Mouse (Mus musculus) Patski (cell line): ENCODE measurements around the gene Lcn3. TPM values are rescaled to one million over a fixed set of nuclear protein-coding genes. Genes with fewer than 3 reads are reported as not detected.
"Not testable (repeated sequence)": the region's sequence is repeated elsewhere in the genome, so short reads cannot be mapped to it uniquely, and the experiment has no call there.

Source experiments
- ATAC-seq: fragments of 100-300 bp; one replicate; pipeline ENCODE4 v1.8.0; 2021
- CTCF ChIA-PET: fragments of 350-600 bp; sonication (Branson Sonifier 250); formaldehyde crosslinking; loops from one replicate; lab custom pipeline; 2022; ENCODE audit warnings: inconsistent platforms; lab: Charles Lee
- POLR2A ChIA-PET: fragments of 350-600 bp; sonication (Branson Sonifier 250); formaldehyde crosslinking; loops from one replicate; lab custom pipeline; 2022; ENCODE audit warnings: antibody characterized with exemption, inconsistent platforms; lab: Charles Lee
- DNase-seq: peaks from one replicate; pipeline ENCODE4 v3.0.0-alpha.2; 2011; ENCODE audit warnings: low read depth, low spot score
- H3K27me3 ChIP-seq: fragments of 371-371 bp; one replicate; pipeline ENCODE4 v1.5.1; 2021
- CTCF ChIP-seq: fragments of 100-300 bp; IDR thresholded peaks from one replicate; pipeline ENCODE4 v1.5.1; 2021
- in situ Hi-C: fragments of 300-500 bp; cut with MboI; formaldehyde crosslinking; loops from 3 replicates; pipeline ENCODE4 v1.11.1; 2018; ENCODE audit warnings: low pct_unique_long_range_greater_than_20kb, mixed read lengths
- polyA plus RNA-seq: library from polyadenylated mRNA; unstranded; gene quantifications from one replicate; pipeline ENCODE4 v1.2.3, GENCODE M21; 2021

The Lcn3 gene
- polyA plus RNA-seq, 1 experiment from 2014 or later = not detected

GRCm38 (mm10) chr2:25776717-25777116 lies 11.3 kb downstream of the Lcn3 start, which contains the start of gene Lcn11:
Gene Lcn11, plus strand, starts transcription at chr2:25777017.
- ChIA-PET CTCF (no interaction called here), POLR2A (no interaction called here)
- ATAC-seq (no peak), DNase-seq (no peak)
- no peak for TF ChIP-seq CTCF
- in situ Hi-C loops = no loop called here
- peaks cover 6% of the 10 kb centered on the region for H3K27me3 ChIP-seq

- POLR2A ChIA-PET = no interaction called here
- no peak for ATAC-seq
- peaks cover 9% of the 10 kb centered on the region for H3K27me3 ChIP-seq
- DNase-seq = no peak
- CTCF ChIA-PET = no interaction called here
- no peak for TF ChIP-seq CTCF
- in situ Hi-C loops = no loop called here
Measured at GRCm38 (mm10) chr2:25779076-25779475, 13.7 kb downstream of the Lcn3 start.

- DNase-seq (no peak), ATAC-seq (no peak)
- in situ Hi-C loops = no loop called here
- POLR2A ChIA-PET = no interaction called here
- H3K27me3 ChIP-seq = peaks cover 9% of the 10 kb centered on the region
- CTCF ChIA-PET = no interaction called here
- TF ChIP-seq CTCF = no peak
Measured at GRCm38 (mm10) chr2:25780921-25781320, 15.6 kb downstream of the Lcn3 start.

GRCm38 (mm10) chr2:25781957-25782356 lies 16.6 kb downstream of the Lcn3 start, which contains the start of gene Gm13539:
Gene Gm13539, plus strand, starts transcription at chr2:25782257.
- DNase-seq (no peak), ATAC-seq (no peak)
- CTCF ChIA-PET = no interaction called here
- POLR2A ChIA-PET = no interaction called here
- peaks cover 9% of the 10 kb centered on the region for H3K27me3 ChIP-seq
- TF ChIP-seq CTCF = no peak
- in situ Hi-C loops = no loop called here

- CTCF ChIA-PET = no interaction called here
- no peak for ATAC-seq
Measured at GRCm38 (mm10) chr2:25785573-25786322, 20.4 kb downstream of the Lcn3 start.

GRCm38 (mm10) chr2:25789092-25789491 lies 23.7 kb downstream of the Lcn3 start:
- CTCF ChIA-PET = no interaction called here
- H3K27me3 ChIP-seq = no peaks in the 10 kb centered on the region
- TF ChIP-seq CTCF = no peak
- no peak for DNase-seq
- no peak for ATAC-seq
- in situ Hi-C loops = no loop called here
- POLR2A ChIA-PET = no interaction called here

More at GRCm38 (mm10) chr2:25785573-25786322, 20.4 kb downstream of the Lcn3 start:
- no peak for DNase-seq
- in situ Hi-C loops = no loop called here
- H3K27me3 ChIP-seq = peaks cover 9% of the 10 kb centered on the region
- POLR2A ChIA-PET = no interaction called here
- no peak for TF ChIP-seq CTCF

- ChIA-PET CTCF (interaction anchor here (1.2 kb wide), 1 partner anchor 17 kb away, joined by 3 read pairs; no protein-coding TSS in a partner anchor), POLR2A (no interaction called here)
- no peaks in the 10 kb centered on the region for H3K27me3 ChIP-seq
- in situ Hi-C loops = no loop called here
- ATAC-seq = no peak
- no peak for DNase-seq
- TF ChIP-seq CTCF = no peak
Measured at GRCm38 (mm10) chr2:25797635-25798034, 32.3 kb downstream of the Lcn3 start.

GRCm38 (mm10) chr2:25798065-25798464 lies 32.7 kb downstream of the Lcn3 start:
- CTCF ChIA-PET = interaction anchor here (1.2 kb wide), 1 partner anchor 17 kb away, joined by 3 read pairs; no protein-coding TSS in a partner anchor
- in situ Hi-C loops = no loop called here
- POLR2A ChIA-PET = no interaction called here
- TF ChIP-seq CTCF = no peak
- no peak for DNase-seq
- no peak for ATAC-seq
- no peaks in the 10 kb centered on the region for H3K27me3 ChIP-seq

- in situ Hi-C loops = no loop called here
Measured at GRCm38 (mm10) chr2:25811711-25812110, 46.3 kb downstream of the Lcn3 start.

GRCm38 (mm10) chr2:25813364-25813763 lies 48.0 kb downstream of the Lcn3 start:
- ATAC-seq (no peak), DNase-seq (no peak)
- POLR2A ChIA-PET = no interaction called here
- H3K27me3 ChIP-seq = no peaks in the 10 kb centered on the region
- no peak for TF ChIP-seq CTCF
- CTCF ChIA-PET = no interaction called here
- in situ Hi-C loops = no loop called here

More at GRCm38 (mm10) chr2:25811711-25812110, 46.3 kb downstream of the Lcn3 start:
- ATAC-seq (no peak), DNase-seq (no peak)
- ChIA-PET POLR2A (no interaction called here), CTCF (interaction anchor here (2.1 kb wide), 1 partner anchor 9 kb away, joined by 6 read pairs; no protein-coding TSS in a partner anchor)
- no peaks in the 10 kb centered on the region for H3K27me3 ChIP-seq
- TF ChIP-seq CTCF = no peak

- H3K27me3 ChIP-seq, DNase-seq, in situ Hi-C loops, CTCF ChIA-PET, POLR2A ChIA-PET, ATAC-seq: not testable (repeated sequence)
Measured at GRCm38 (mm10) chr2:25815748-25816147, 50.4 kb downstream of the Lcn3 start, which contains the start of gene Glt6d1. Gene Glt6d1, minus strand, starts transcription at chr2:25815848.

Other genes starting within 250 kb of the Lcn3 start
- gene Traf2, start 218.6 kb upstream of the Lcn3 start, polyA plus RNA-seq = 30.4 TPM
- 285 TPM for gene Edf1, start 207.7 kb upstream of the Lcn3 start, polyA plus RNA-seq
- 15.4 TPM for gene Mamdc4, start 190.7 kb upstream of the Lcn3 start, polyA plus RNA-seq
- gene Phpt1, start 190.3 kb upstream of the Lcn3 start, polyA plus RNA-seq = 139 TPM
- 4.0 TPM for gene Ajm1, start 183.8 kb upstream of the Lcn3 start, polyA plus RNA-seq
- gene Rabl6, start 157.0 kb upstream of the Lcn3 start, polyA plus RNA-seq = 90.3 TPM
- gene Ccdc183, start 147.9 kb upstream of the Lcn3 start, polyA plus RNA-seq = 0.36 TPM
- 17.5 TPM for gene Tmem141, start 143.6 kb upstream of the Lcn3 start, polyA plus RNA-seq
- gene Fcna, start 137.5 kb upstream of the Lcn3 start, polyA plus RNA-seq = not detected
- gene Lcn8, start 112.4 kb upstream of the Lcn3 start, polyA plus RNA-seq = not detected
- gene Lcn5, start 107.6 kb upstream of the Lcn3 start, polyA plus RNA-seq = not detected
- gene Lcn6, start 88.8 kb upstream of the Lcn3 start, polyA plus RNA-seq = not detected
- gene Lcn10, start 82.8 kb upstream of the Lcn3 start, polyA plus RNA-seq = not detected
- gene Obp2a, start 65.5 kb upstream of the Lcn3 start, polyA plus RNA-seq = not detected
- 17.0 TPM for gene Bmyc, start 58.8 kb upstream of the Lcn3 start, polyA plus RNA-seq
- not detected for gene Obp2b, start 28.6 kb upstream of the Lcn3 start, polyA plus RNA-seq
- not detected for gene Lcn11, start 11.4 kb downstream of the Lcn3 start, polyA plus RNA-seq
- not detected for gene Gm13539, start 16.7 kb downstream of the Lcn3 start, polyA plus RNA-seq
- not detected for gene Glt6d1, start 50.3 kb downstream of the Lcn3 start, polyA plus RNA-seq
- not detected for gene Lcn9, start 57.6 kb downstream of the Lcn3 start, polyA plus RNA-seq
- not detected for gene Sohlh1, start 81.7 kb downstream of the Lcn3 start, polyA plus RNA-seq
- gene Kcnt1, start 98.2 kb downstream of the Lcn3 start, polyA plus RNA-seq = 0.06 TPM
- gene Camsap1, start 217.7 kb downstream of the Lcn3 start, polyA plus RNA-seq = 38.9 TPM